Mouse (Mus musculus) heart, embryonic 14.5 days (tissue): ENCODE measurements at regions not wholly inside any gene's neighbourhood (a gene's known extent, or its start where the extent isn't known, plus 50 kb on each side); places are given as distances from the start of the nearest gene placed in this dataset.
A peak's percentile ranks its signal among the peaks of the same experiment; 100 is the strongest.

Experiments
- ATAC-seq: fragments of 200-750 bp; cut with Nextera tagmentation; 2 replicates; pipeline ENCODE4 v1.8.0; 2017; ENCODE audit warnings: low read depth, moderate TSS enrichment; ENCODE audit not compliant: insufficient number of reproducible peaks, insufficient read depth, low FRiP score
- H3K27ac ChIP-seq, 2 experiments: fragments of 200-500 bp in 1 of 2; fragments of 300-500 bp in 1 of 2; sonication (generic) in 1 of 2; replicated peaks in 1 of 2; 2 replicates each; pipeline ENCODE4 v1.5.1; 2012 to 2014; ENCODE audit warnings: low read depth in 2 of 2, low read length in 2 of 2, control low read depth in 1 of 2, mild to moderate bottlenecking in 1 of 2, mixed read lengths in 1 of 2; ENCODE audit not compliant: control insufficient read depth in 1 of 2, insufficient read depth in 1 of 2
- H3K27me3 ChIP-seq: fragments of 300-500 bp; sonication (generic); 2 replicates; pipeline ENCODE4 v1.6.1; 2014; ENCODE audit warnings: mild to moderate bottlenecking, low read length, control low read depth; ENCODE audit not compliant: control insufficient read depth, insufficient read depth
- H3K36me3 ChIP-seq: fragments of 300-500 bp; sonication (generic); 2 replicates; pipeline ENCODE4 v1.6.1; 2014; ENCODE audit warnings: mild to moderate bottlenecking, control low read depth, low read length, mixed read lengths; ENCODE audit not compliant: control insufficient read depth, insufficient read depth
- H3K4me1 ChIP-seq, 2 experiments: fragments of 200-500 bp in 1 of 2; fragments of 300-500 bp in 1 of 2; sonication (generic) in 1 of 2; 2 replicates each; pipeline ENCODE4 v1.6.1; 2012 to 2014; ENCODE audit warnings: low read length in 2 of 2, control low read depth in 1 of 2, mixed read lengths in 1 of 2; ENCODE audit not compliant: control insufficient read depth in 2 of 2, insufficient read depth in 2 of 2
- H3K4me2 ChIP-seq: fragments of 300-500 bp; sonication (generic); 2 replicates; pipeline ENCODE4 v1.6.1; 2014; ENCODE audit warnings: mild to moderate bottlenecking, low read length
- H3K4me3 ChIP-seq, 2 experiments: fragments of 200-500 bp in 1 of 2; fragments of 300-500 bp in 1 of 2; sonication (generic) in 1 of 2; 2 replicates each; pipeline ENCODE4 v1.5.1; 2012 to 2014; ENCODE audit warnings: low read length in 2 of 2, mild to moderate bottlenecking in 2 of 2, control low read depth in 1 of 2, low read depth in 1 of 2, moderate library complexity in 1 of 2; ENCODE audit not compliant: control insufficient read depth in 1 of 2, insufficient read depth in 1 of 2
- H3K9ac ChIP-seq: fragments of 300-500 bp; sonication (generic); 2 replicates; pipeline ENCODE4 v1.6.1; 2014; ENCODE audit warnings: mild to moderate bottlenecking, low read length
- H3K9me3 ChIP-seq: fragments of 300-500 bp; sonication (generic); 2 replicates; pipeline ENCODE4 v1.6.1; 2016; ENCODE audit warnings: low read length, control low read depth; ENCODE audit not compliant: control insufficient read depth
- WGBS: fragments of 180-500 bp; shearing (Covaris S2); extraction: QIAGEN DNeasy Blood & Tissue Kit; methylation state at CpG from one replicate; pipeline ENCODE4 v1.1.7; 2014; 5-methylcytosine and 5-hydroxymethylcytosine counted together

DNA sequence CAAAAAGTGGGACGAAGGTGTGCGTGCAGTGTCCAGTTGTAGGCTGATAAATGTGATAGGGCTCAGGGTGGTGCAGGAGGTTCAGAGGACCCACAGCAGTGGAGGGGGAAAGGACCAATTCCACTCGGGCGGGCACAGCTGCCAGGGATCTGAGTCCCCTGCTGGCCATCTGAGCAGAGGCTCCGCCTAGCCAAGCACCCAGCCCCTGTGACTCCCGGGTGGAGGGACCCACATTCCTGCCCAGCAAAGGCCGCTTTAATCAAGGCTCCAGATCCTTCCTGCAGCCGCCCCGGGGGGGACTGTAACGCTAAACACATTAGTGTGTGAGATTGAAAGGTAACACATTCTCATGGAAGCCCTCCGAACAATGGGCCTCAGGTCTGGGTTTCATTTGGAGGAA lies 88.5 kb downstream of the Ephb3 start:
- peaks cover 4% of the 10 kb centered on the region; the same call in 1 of the 2 replicates for H3K9me3 ChIP-seq
- H3K27me3 ChIP-seq = no peaks in the 10 kb centered on the region
- no peak for ATAC-seq
- peaks cover 37 to 41% of the 10 kb centered on the region in 2 experiments for H3K4me1 ChIP-seq
- H3K4me3 ChIP-seq = no peak overlapping the region
- no peak overlapping the region for H3K9ac ChIP-seq
- peak overlapping the region in 1 of 2 experiments; percentile 72; a peak in 3 of 4 replicates for H3K27ac ChIP-seq
- WGBS = 29% methylated on average over 11 of the region's 11 CpGs
- no peaks in the 10 kb centered on the region for H3K36me3 ChIP-seq
- H3K4me2 ChIP-seq = no peak overlapping the region

DNA sequence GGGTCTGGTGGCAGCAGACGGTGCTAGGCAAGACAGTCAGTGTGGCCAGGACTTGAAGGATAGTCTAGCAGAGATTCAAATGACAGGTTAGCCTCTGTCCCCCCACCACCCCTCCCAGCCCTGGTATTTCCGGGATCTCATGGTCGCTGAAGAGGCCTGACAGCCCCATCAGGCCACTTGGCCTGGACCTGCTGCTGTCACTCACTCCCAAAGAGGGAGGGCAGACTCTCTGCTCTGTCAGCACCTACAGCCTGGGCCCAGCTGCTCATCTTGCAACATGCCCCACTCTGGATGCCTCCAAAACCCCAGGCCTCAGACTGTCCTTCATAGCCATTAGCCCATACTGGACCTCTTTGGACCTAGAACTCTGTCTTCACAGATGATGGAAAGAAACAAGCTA lies 89.0 kb downstream of the Ephb3 start:
- Histone ChIP-seq H3K36me3 (no peaks in the 10 kb centered on the region), H3K9me3 (peaks cover 4% of the 10 kb centered on the region; the same call in 1 of the 2 replicates), H3K27me3 (no peaks in the 10 kb centered on the region), H3K4me2 (no peak overlapping the region), H3K4me3 (no peak overlapping the region), H3K9ac (no peak overlapping the region), H3K4me1 (peaks cover 37 to 41% of the 10 kb centered on the region in 2 experiments), H3K27ac (peak overlapping the region in 1 of 2 experiments; percentile 72; a peak in 2 of 4 replicates)
- no peak for ATAC-seq
- WGBS = 20% methylated on average over 3 of the region's 3 CpGs

DNA sequence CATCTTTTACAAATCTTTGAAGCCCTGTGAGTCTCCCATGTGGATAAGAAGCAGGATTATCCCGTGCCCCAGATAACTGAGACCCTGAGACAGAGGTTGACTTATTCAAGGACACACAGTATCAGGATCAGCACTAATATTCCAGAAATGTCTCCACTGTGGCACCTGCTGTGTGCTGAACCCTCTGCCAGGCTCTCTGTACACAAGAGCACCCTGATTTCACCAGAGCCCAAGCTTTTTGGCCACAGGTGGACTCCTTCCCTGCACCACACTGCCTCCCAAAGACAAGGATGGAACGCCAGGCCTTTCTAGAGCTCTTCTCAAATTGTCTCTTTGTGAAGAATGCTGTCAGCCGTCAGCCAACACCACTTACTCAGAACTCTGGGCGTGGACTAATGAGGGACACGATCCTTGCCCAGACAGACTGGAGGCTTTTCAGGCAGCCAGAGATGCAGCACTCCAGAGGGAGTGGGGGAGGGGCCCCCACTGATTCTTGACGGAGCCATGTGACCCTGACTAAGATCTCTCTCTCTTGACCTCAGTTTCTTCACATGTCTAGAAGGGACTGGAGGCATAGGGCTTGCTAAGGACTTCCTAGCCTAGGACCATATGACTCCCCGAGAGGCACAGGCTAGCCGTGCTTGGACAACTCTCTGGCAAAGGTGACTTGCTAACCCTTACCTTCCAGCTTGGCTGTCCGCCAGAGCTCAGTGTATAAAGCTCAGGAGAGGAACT lies 90.3 kb downstream of the Ephb3 start:
- Histone ChIP-seq H3K4me3 (no peak overlapping the region), H3K36me3 (no peaks in the 10 kb centered on the region), H3K4me2 (peak overlapping the region; percentile 45), H3K9me3 (no peaks in the 10 kb centered on the region), H3K27me3 (no peaks in the 10 kb centered on the region), H3K4me1 (peaks cover 37 to 41% of the 10 kb centered on the region in 2 experiments), H3K9ac (no peak overlapping the region), H3K27ac (peak overlapping the region; percentile 28 to 72; a peak in 3 of 4 replicates)
- ATAC-seq = peak; percentile 44; the same call in 1 of the 2 replicates
- WGBS = 18% methylated on average over 9 of the region's 9 CpGs

DNA sequence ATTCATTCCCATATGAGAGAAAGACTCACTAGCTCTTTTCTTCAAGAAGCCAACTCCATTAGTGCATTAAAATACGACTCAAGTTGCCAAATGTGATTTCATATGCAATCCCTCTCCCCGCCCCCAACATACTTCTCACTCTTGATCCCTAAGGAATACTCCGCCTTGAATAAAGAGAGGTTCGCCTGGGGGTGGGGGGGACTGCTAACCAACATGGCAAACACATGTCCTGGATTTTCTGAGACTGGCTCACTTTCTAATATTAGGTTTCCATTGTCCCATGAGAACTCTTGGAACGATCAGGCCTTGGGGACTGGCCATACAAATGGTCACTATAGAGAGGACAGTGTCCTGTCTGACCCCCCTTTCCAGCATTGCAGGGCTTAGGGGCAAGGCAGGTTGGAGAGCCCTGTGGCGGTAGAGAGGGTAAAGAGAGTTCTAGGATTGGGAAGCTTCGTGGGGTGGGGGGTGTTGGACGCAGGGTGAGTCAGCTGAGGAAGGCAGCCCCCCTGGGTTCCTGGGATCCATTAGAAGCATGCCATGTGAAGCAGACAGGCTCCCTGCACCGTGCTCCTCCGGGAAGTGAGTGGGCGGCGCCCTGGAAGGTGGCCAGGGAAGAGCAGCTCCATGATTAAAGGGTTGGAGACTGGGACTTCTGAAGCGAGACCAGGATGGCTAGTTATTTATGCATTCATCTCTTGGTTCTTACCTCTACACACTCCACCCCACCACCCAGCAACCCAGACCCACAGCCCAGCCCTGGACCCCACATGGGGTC lies 91.6 kb downstream of the Ephb3 start:
- Histone ChIP-seq H3K36me3 (no peaks in the 10 kb centered on the region), H3K4me2 (no peak overlapping the region), H3K9me3 (no peaks in the 10 kb centered on the region), H3K9ac (no peak overlapping the region), H3K4me1 (peaks cover 37% of the 10 kb centered on the region in 2 experiments), H3K4me3 (no peak overlapping the region), H3K27me3 (no peaks in the 10 kb centered on the region), H3K27ac (no peak overlapping the region; a peak in 1 of 4 replicates)
- 54% methylated on average over 13 of the region's 13 CpGs for WGBS
- ATAC-seq = no peak

DNA sequence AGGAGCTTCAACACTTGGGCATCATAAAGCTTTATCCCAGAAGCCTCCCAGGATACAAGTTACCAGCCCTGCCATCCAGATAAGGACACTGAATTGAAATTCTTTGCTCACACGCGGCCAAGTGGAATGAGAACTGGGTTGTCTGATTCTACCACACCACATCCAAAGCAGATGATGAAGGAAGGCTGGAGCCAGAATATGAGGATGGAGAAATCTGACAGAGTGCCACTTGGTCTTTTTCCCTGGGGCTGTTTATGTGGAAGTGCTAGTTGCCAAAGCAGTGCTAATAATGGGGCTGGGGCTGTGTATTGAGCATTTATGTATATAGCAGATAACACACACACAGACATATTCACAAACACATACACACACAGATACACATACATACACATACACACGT lies 92.2 kb downstream of the Ephb3 start:
- H3K4me3 ChIP-seq = no peak overlapping the region

DNA sequence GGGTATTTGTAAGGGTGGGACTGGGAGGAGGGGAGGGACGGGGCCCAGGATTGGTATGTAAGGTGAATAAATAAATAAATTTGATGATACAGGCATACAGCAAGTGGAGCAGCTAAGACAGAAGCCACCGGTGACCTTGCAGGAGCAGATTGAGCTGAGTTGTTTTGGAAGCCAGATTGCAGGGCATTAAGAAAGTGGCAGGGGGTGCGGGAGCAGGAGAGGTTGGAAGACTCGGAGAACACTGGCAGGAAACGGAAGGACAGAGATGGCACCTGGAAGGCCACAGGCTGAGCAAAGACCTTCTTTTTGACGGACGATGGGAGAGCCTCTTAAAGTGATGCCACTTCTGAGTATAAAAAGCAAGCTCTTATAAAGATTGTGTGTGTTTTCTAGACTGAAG lies 94.3 kb downstream of the Ephb3 start:
- H3K9ac ChIP-seq = no peak overlapping the region
- H3K27me3 ChIP-seq = no peaks in the 10 kb centered on the region
- no peak overlapping the region for H3K4me2 ChIP-seq
- H3K36me3 ChIP-seq = no peaks in the 10 kb centered on the region
- H3K4me3 ChIP-seq = no peak overlapping the region
- WGBS = 73% methylated on average over 7 of the region's 7 CpGs
- no peak for ATAC-seq
- no peak overlapping the region for H3K27ac ChIP-seq
- H3K9me3 ChIP-seq = no peaks in the 10 kb centered on the region
- H3K4me1 ChIP-seq = peaks cover 23 to 26% of the 10 kb centered on the region in 2 experiments

More for the DNA sequence above, 92.2 kb downstream of the Ephb3 start:
- ATAC-seq = no peak
- Histone ChIP-seq H3K9me3 (no peaks in the 10 kb centered on the region), H3K27me3 (no peaks in the 10 kb centered on the region), H3K36me3 (no peaks in the 10 kb centered on the region), H3K4me2 (no peak overlapping the region), H3K9ac (no peak overlapping the region), H3K27ac (no peak overlapping the region), H3K4me1 (peaks cover 37% of the 10 kb centered on the region in 2 experiments)
- WGBS = 59% methylated on average over 3 of the region's 3 CpGs

DNA sequence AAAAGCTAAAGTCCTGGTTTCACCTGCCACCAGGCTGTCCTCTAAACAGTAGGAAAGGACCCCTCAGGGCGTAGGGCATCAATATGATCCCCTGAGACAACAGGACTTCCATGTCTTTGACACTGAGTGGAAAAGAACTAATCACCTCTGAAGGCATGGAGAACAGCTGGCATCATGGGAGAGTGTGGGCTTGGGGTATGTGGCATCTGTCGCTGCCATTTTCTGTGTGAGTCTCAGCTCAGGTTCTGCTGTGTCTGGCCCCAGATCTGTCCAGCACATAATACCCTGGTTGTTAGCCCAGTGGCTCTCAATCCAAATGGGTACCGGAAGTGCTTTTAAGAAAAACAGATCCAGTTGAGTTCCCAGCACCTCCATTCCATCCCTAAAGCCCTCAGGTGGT lies 101.3 kb downstream of the Ephb3 start:
- Histone ChIP-seq H3K9me3 (peaks cover 8% of the 10 kb centered on the region), H3K36me3 (no peaks in the 10 kb centered on the region), H3K27me3 (0 out of 2 replicates have a peak, but pooled peaks cover 9% of the 10 kb centered on the region), H3K4me2 (no peak overlapping the region), H3K4me1 (peaks cover 4 to 6% of the 10 kb centered on the region in 2 experiments; a peak in 3 of 4 replicates), H3K27ac (no peak overlapping the region), H3K9ac (no peak overlapping the region), H3K4me3 (no peak overlapping the region)
- no peak for ATAC-seq
- 87% methylated on average over 3 of the region's 3 CpGs for WGBS
